ENCODE assay signal across 8 mouse cellular contexts in genomic region chr12:34906704-34907505, GRCm38 (mm10). TPM values are rescaled to one million over a fixed set of nuclear protein-coding genes. Genes with fewer than 3 reads are reported as not detected.
DNase-seq lines count a peak whose midpoint lies in the region; ATAC-seq and TF ChIP-seq lines count a peak whose summit lies in the region.

No protein-coding gene starts in this region.

- H3K9me3 ChIP-seq in lung, embryonic 14.5 days (ENCODE audit: low read depth, low read length): no peaks in the 10 kb centered on the region

- H3K27me3 ChIP-seq in lung, embryonic 14.5 days (ENCODE audit: insufficient read depth, low read length): peaks cover 17% of the 10 kb centered on the region

- H3K9ac ChIP-seq in lung, embryonic 14.5 days: peak overlapping the region; percentile 59

- peak overlapping the region; percentile 64 for H3K4me3 ChIP-seq in lung, embryonic 14.5 days (ENCODE audit: low read depth, low read length)

- 0 out of 2 replicates have a peak overlapping the region, but pooled peaks have one; percentile 8 for H3K27ac ChIP-seq in lung, embryonic 14.5 days (ENCODE audit: low read depth)

- under 1% methylated on average over 81 of the region's 107 CpGs for WGBS in lung, embryonic 14.5 days

- peak; percentile 50 for ATAC-seq in granulocyte monocyte progenitor cell, adult 5-6 weeks (replicated peaks; ENCODE audit: poor library complexity, severe bottlenecking)
- peak; percentile 90 for ATAC-seq in lung, embryonic 14.5 days (ENCODE audit: insufficient read depth)

- TF ChIP-seq CTCF in lung, embryonic 14.5 days (IDR thresholded peaks at IDR 0.05; ENCODE audit: low read depth): no peak

- peak overlapping the region; percentile 96 for H3K4me2 ChIP-seq in lung, embryonic 14.5 days

- peak; percentile 18 to 37 for DNase-seq in layer of hippocampus, adult 18-20 months (ENCODE audit: low spot score in 2 of 2)
- no peak for DNase-seq in layer of hippocampus, adult 8-10 months (ENCODE audit: low spot score in 2 of 2)
- peak; percentile 62 to 72 for DNase-seq in cerebellum, postnatal 14 days
- DNase-seq in kidney, postnatal 14 days: peak; percentile 11
- DNase-seq in lung, embryonic 14.5 days: peak; percentile 69
- peak; percentile 44 to 56 for DNase-seq in right cerebral cortex, postnatal 10 days (ENCODE audit: low spot score in 2 of 2)
- DNase-seq in MN1 (ENCODE audit: low spot score): no peak

- H3K36me3 ChIP-seq in lung, embryonic 14.5 days (ENCODE audit: insufficient read depth): no peaks in the 10 kb centered on the region

- no peaks in the 10 kb centered on the region for H3K4me1 ChIP-seq in lung, embryonic 14.5 days (ENCODE audit: insufficient read depth)

RNA-seq across cellular contexts. Expression of gene Hdac9, which starts 10.0 kb away (rescaled TPM):
- 10 to 100 TPM; 39.4 to 40.6 TPM for total RNA-seq in layer of hippocampus, adult 18-20 months (2021)
- total RNA-seq in layer of hippocampus, adult 8-10 months (2022): 10 to 100 TPM; 40.9 to 48.6 (median 44.8) TPM
- total RNA-seq in granulocyte monocyte progenitor cell, adult 5-6 weeks (2014; fragmentation: Nextera tagmentation): 4.4 and 7.2 TPM in 2 replicates
- 5.7 and 5.9 TPM in 2 replicates for total RNA-seq in granulocyte monocyte progenitor cell, adult 5-6 weeks (2017)
- polyA plus RNA-seq in lung, embryonic 14.5 days (2014; fragmentation: Nextera tagmentation; extraction: Ambion mirVana): 7.5 and 7.6 TPM in 2 replicates

Comparison
In these comparisons a context has a peak if more than half of its experiments do, and no peak if none do; other contexts are left out.
1. DNase-seq: peak in layer of hippocampus, adult 18-20 months (2 of 2), cerebellum, postnatal 14 days (2 of 2), kidney, postnatal 14 days (single experiment), lung, embryonic 14.5 days (single experiment) and right cerebral cortex, postnatal 10 days (2 of 2); none in layer of hippocampus, adult 8-10 months (0 of 2) and MN1 (single experiment).
2. RNA of gene Hdac9, which starts 10.0 kb away (total RNA-seq): 40.9 to 48.6 TPM in layer of hippocampus, adult 8-10 months and 39.4 to 40.6 TPM in layer of hippocampus, adult 18-20 months; 4.4 to 7.2 TPM in granulocyte monocyte progenitor cell, adult 5-6 weeks; every median in the first group is over 4 times any median in the second.